Mouse (Mus musculus): ENCODE measurements around the gene Gm49661.
A peak's percentile ranks its signal among the peaks of the same experiment; 100 is the strongest.

DNA sequence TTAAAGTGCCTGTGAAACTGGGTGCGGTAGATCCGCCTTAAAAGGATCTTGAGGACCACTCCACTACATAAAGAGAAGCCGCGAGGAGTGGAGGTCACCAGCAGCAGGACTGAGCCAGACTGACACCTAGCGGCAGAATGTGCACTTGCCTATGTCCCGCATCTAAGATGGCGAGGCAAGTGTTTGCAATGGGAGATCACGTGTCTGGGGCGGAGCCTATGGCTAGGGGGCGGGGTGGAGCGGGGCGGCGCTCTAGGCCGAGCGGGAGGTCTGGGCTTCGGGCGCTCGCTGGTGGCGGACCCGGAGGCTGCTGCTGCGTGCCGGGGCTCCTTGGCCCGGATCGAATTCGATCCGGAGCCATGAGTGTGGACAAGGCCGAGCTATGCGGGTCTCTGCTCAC is 21.1 kb upstream of the Gm49661 start, which contains the start of gene Hook2:
- TF ChIP-seq CHD2 (IDR thresholded peaks at IDR 0.05; ENCODE audit: low read length), result no peak
- TF ChIP-seq MXI1 (IDR thresholded peaks at IDR 0.05; ENCODE audit: low read depth, low read length), result peak; percentile 13; the same call in 1 of the 2 replicates
- peak; percentile 68 for TF ChIP-seq POLR2A (IDR thresholded peaks at IDR 0.05; ENCODE audit: low read depth, low read length)
- no peak for TF ChIP-seq POLR2AphosphoS2 (IDR thresholded peaks at IDR 0.05; ENCODE audit: low read depth, low read length)
- peak; percentile 62 to 98 for TF ChIP-seq CTCF (conservative IDR thresholded peaks at IDR 0.05 in 1 of 2, IDR thresholded peaks at IDR 0.05 in 1 of 2; ENCODE audit: low read depth in 2 of 2, low read length in 2 of 2)
- TF ChIP-seq HCFC1 (IDR thresholded peaks at IDR 0.05; ENCODE audit: low read depth, low read length), result peak; percentile 76
- TF ChIP-seq ZMIZ1 (IDR thresholded peaks at IDR 0.05; ENCODE audit: low read depth, low read length), result no peak
- no peak for TF ChIP-seq EP300 (IDR thresholded peaks at IDR 0.05; ENCODE audit: low read length)
